Comparison of ENCODE assay signal across 15 mouse cellular contexts in genomic region chr4:54712929-54713328, GRCm38 (mm10).
DNase-seq lines count a peak whose midpoint lies in the region; ATAC-seq lines count a peak whose summit lies in the region.
"Had no signal": no experiment of that assay in that cellular context is flagged by ENCODE, and none has a peak within 500 bp of the region (broad histone marks: within the 10 kb centered on the region; RNA-seq: fewer than 3 reads in every experiment).

No protein-coding gene starts in this region.

- no peaks in the 10 kb centered on the region for H3K9me3 ChIP-seq in heart, embryonic 12.5 days (replicated peaks)
- no peaks in the 10 kb centered on the region for H3K9me3 ChIP-seq in lung, embryonic 16.5 days (ENCODE audit: control insufficient read depth, low read length)
- no peaks in the 10 kb centered on the region for H3K9me3 ChIP-seq in embryonic facial prominence, embryonic 15.5 days (replicated peaks)
- H3K9me3 ChIP-seq in hindbrain, embryonic 13.5 days = no peaks in the 10 kb centered on the region

- no peak for DNase-seq in heart, adult 18-20 months
- no peak for DNase-seq in lung, postnatal 14 days
- DNase-seq in skeletal muscle tissue, adult 2 months (ENCODE audit: low read depth, low spot score) = peak; percentile 57
- no peak for DNase-seq in right cerebral cortex, postnatal 14 days
- DNase-seq: cerebellum, adult 8-10 months; thymus, adult 2 months had no signal

- no peak overlapping the region for H3K9ac ChIP-seq in heart, embryonic 12.5 days
- no peak overlapping the region for H3K9ac ChIP-seq in lung, embryonic 16.5 days (ENCODE audit: low read length)
- H3K9ac ChIP-seq in embryonic facial prominence, embryonic 15.5 days = no peak overlapping the region
- H3K9ac ChIP-seq in hindbrain, embryonic 13.5 days = no peak overlapping the region

- no peak overlapping the region for H3K27ac ChIP-seq in heart, embryonic 12.5 days (ENCODE audit: poor library complexity, severe bottlenecking)
- H3K27ac ChIP-seq in lung, embryonic 16.5 days (ENCODE audit: low read length) = no peak overlapping the region; the same call in 1 of the 2 replicates
- no peak overlapping the region for H3K27ac ChIP-seq in embryonic facial prominence, embryonic 15.5 days (replicated peaks)
- H3K27ac ChIP-seq in hindbrain, embryonic 13.5 days = no peak overlapping the region
- H3K27ac ChIP-seq: left cerebral cortex, adult 2 months had no signal

- H3K36me3 ChIP-seq in heart, embryonic 12.5 days = no peaks in the 10 kb centered on the region
- no peaks in the 10 kb centered on the region for H3K36me3 ChIP-seq in lung, embryonic 16.5 days (ENCODE audit: control insufficient read depth, insufficient read depth, low read length)
- no peaks in the 10 kb centered on the region for H3K36me3 ChIP-seq in embryonic facial prominence, embryonic 15.5 days
- H3K36me3 ChIP-seq in hindbrain, embryonic 13.5 days = no peaks in the 10 kb centered on the region

- peaks cover 19% of the 10 kb centered on the region for H3K4me1 ChIP-seq in heart, embryonic 12.5 days (replicated peaks)
- H3K4me1 ChIP-seq in lung, embryonic 16.5 days (replicated peaks; ENCODE audit: control insufficient read depth, insufficient read depth, low read length) = 0 out of 2 replicates have a peak, but pooled peaks cover 4% of the 10 kb centered on the region
- H3K4me1 ChIP-seq in embryonic facial prominence, embryonic 15.5 days = no peaks in the 10 kb centered on the region
- H3K4me1 ChIP-seq in hindbrain, embryonic 13.5 days (replicated peaks) = no peaks in the 10 kb centered on the region

- H3K27me3 ChIP-seq in heart, embryonic 12.5 days (replicated peaks) = no peaks in the 10 kb centered on the region
- no peaks in the 10 kb centered on the region for H3K27me3 ChIP-seq in lung, embryonic 16.5 days (ENCODE audit: control insufficient read depth, insufficient read depth, low read depth, low read length)
- H3K27me3 ChIP-seq in embryonic facial prominence, embryonic 15.5 days = no peaks in the 10 kb centered on the region
- H3K27me3 ChIP-seq in hindbrain, embryonic 13.5 days = no peaks in the 10 kb centered on the region

- 40% methylated on average over 3 of the region's 3 CpGs for WGBS in heart, embryonic 12.5 days
- 22% methylated on average over 3 of the region's 3 CpGs for WGBS in lung, embryonic 16.5 days
- 37% methylated on average over 3 of the region's 3 CpGs for WGBS in embryonic facial prominence, embryonic 15.5 days
- WGBS in hindbrain, embryonic 13.5 days = 69% methylated on average over 3 of the region's 3 CpGs

- 0 out of 2 replicates have a peak, but pooled peaks have one; percentile 22 for ATAC-seq in heart, embryonic 12.5 days (ENCODE audit: insufficient number of reproducible peaks, low FRiP score)
- ATAC-seq in lung, embryonic 16.5 days (ENCODE audit: low read depth) = peak; percentile 89
- ATAC-seq in embryonic facial prominence, embryonic 15.5 days (ENCODE audit: insufficient number of reproducible peaks, low FRiP score, low TSS enrichment, low read depth) = peak; percentile 67; the same call in 1 of the 2 replicates
- no peak for ATAC-seq in hindbrain, embryonic 13.5 days (ENCODE audit: low FRiP score)
- ATAC-seq: activated CD4-positive, CD25-positive, alpha-beta regulatory T cell, adult 4 months; intestine, embryonic 16.5 days; midbrain, embryonic 16.5 days had no signal

- no peak overlapping the region for H3K4me3 ChIP-seq in heart, embryonic 12.5 days
- no peak overlapping the region for H3K4me3 ChIP-seq in lung, embryonic 16.5 days (ENCODE audit: low read length)
- H3K4me3 ChIP-seq in embryonic facial prominence, embryonic 15.5 days (replicated peaks) = no peak overlapping the region
- H3K4me3 ChIP-seq in hindbrain, embryonic 13.5 days = no peak overlapping the region
- H3K4me3 ChIP-seq: erythroblast, embryonic 14.5 days; left cerebral cortex, adult 2 months had no signal

- H3K4me2 ChIP-seq in heart, embryonic 12.5 days = no peak overlapping the region
- H3K4me2 ChIP-seq in lung, embryonic 16.5 days (ENCODE audit: low read depth, low read length) = no peak overlapping the region
- H3K4me2 ChIP-seq in embryonic facial prominence, embryonic 15.5 days (replicated peaks) = no peak overlapping the region
- no peak overlapping the region for H3K4me2 ChIP-seq in hindbrain, embryonic 13.5 days
